Mouse (Mus musculus) splenic B cell, adult 2 months (primary cell): ENCODE results near the gene Gas7.
A peak's percentile ranks its signal among the peaks of the same experiment; 100 is the strongest.

Experiments used
- DNase-seq: peaks from one replicate; pipeline ENCODE4 v3.0.0-alpha.2; 2011; ENCODE audit warnings: low read depth, low spot score
- H3K27me3 ChIP-seq: 2 replicates; pipeline ENCODE4 v1.6.1; 2012; ENCODE audit warnings: mild to moderate bottlenecking, low read length, moderate library complexity, mixed read lengths; ENCODE audit not compliant: control insufficient read depth, poor library complexity, insufficient read depth, severe bottlenecking
- H3K36me3 ChIP-seq: 2 replicates; pipeline ENCODE4 v1.6.1; 2012; ENCODE audit warnings: mild to moderate bottlenecking, low read length, moderate library complexity, mixed read lengths; ENCODE audit not compliant: control insufficient read depth, poor library complexity, insufficient read depth, severe bottlenecking

The Gas7 gene

GRCm38 (mm10) chr11:67588828-67589314 is 133.6 kb downstream of the Gas7 start:
- Histone ChIP-seq H3K27me3 (no peaks in the 10 kb centered on the region), H3K36me3 (no peaks in the 10 kb centered on the region)
- peak; percentile 83 for DNase-seq

- Histone ChIP-seq H3K27me3 (no peaks in the 10 kb centered on the region), H3K36me3 (no peaks in the 10 kb centered on the region)
- no peak for DNase-seq
Measured at GRCm38 (mm10) chr11:67596233-67596632, 141.0 kb downstream of the Gas7 start.

GRCm38 (mm10) chr11:67596856-67597255 is 141.6 kb downstream of the Gas7 start:
- Histone ChIP-seq H3K27me3 (no peaks in the 10 kb centered on the region), H3K36me3 (no peaks in the 10 kb centered on the region)
- no peak for DNase-seq

GRCm38 (mm10) chr11:67597388-67597787 is 142.2 kb downstream of the Gas7 start:
- no peaks in the 10 kb centered on the region for H3K36me3 ChIP-seq
- H3K27me3 ChIP-seq = no peaks in the 10 kb centered on the region
- no peak for DNase-seq

- no peak for DNase-seq
- Histone ChIP-seq H3K36me3 (no peaks in the 10 kb centered on the region), H3K27me3 (no peaks in the 10 kb centered on the region)
Measured at GRCm38 (mm10) chr11:67599141-67599540, 143.9 kb downstream of the Gas7 start.

- DNase-seq = no peak
- Histone ChIP-seq H3K36me3 (no peaks in the 10 kb centered on the region), H3K27me3 (no peaks in the 10 kb centered on the region)
Measured at GRCm38 (mm10) chr11:67600710-67601430, 145.6 kb downstream of the Gas7 start.

- DNase-seq = no peak
- no peaks in the 10 kb centered on the region for H3K27me3 ChIP-seq
- no peaks in the 10 kb centered on the region for H3K36me3 ChIP-seq
Measured at GRCm38 (mm10) chr11:67602711-67603369, 147.6 kb downstream of the Gas7 start.

- no peaks in the 10 kb centered on the region for H3K36me3 ChIP-seq
- no peaks in the 10 kb centered on the region for H3K27me3 ChIP-seq
- peak; percentile 80 for DNase-seq
Measured at GRCm38 (mm10) chr11:67604481-67604880, 149.2 kb downstream of the Gas7 start.

GRCm38 (mm10) chr11:67608114-67608683 is 153.0 kb downstream of the Gas7 start:
- Histone ChIP-seq H3K27me3 (no peaks in the 10 kb centered on the region), H3K36me3 (no peaks in the 10 kb centered on the region)
- DNase-seq = peak; percentile 29

GRCm38 (mm10) chr11:67612158-67612839 is 157.1 kb downstream of the Gas7 start:
- Histone ChIP-seq H3K36me3 (no peaks in the 10 kb centered on the region), H3K27me3 (no peaks in the 10 kb centered on the region)
- no peak for DNase-seq

GRCm38 (mm10) chr11:67616557-67617239 is 161.5 kb downstream of the Gas7 start:
- H3K27me3 ChIP-seq = no peaks in the 10 kb centered on the region
- no peak for DNase-seq
- H3K36me3 ChIP-seq = no peaks in the 10 kb centered on the region

GRCm38 (mm10) chr11:67622340-67622739 is 167.1 kb downstream of the Gas7 start:
- H3K36me3 ChIP-seq = no peaks in the 10 kb centered on the region
- H3K27me3 ChIP-seq = no peaks in the 10 kb centered on the region
- DNase-seq = no peak

GRCm38 (mm10) chr11:67627179-67627578 is 171.9 kb downstream of the Gas7 start:
- Histone ChIP-seq H3K36me3 (no peaks in the 10 kb centered on the region), H3K27me3 (no peaks in the 10 kb centered on the region)
- DNase-seq = no peak

- DNase-seq = no peak
- Histone ChIP-seq H3K27me3 (no peaks in the 10 kb centered on the region), H3K36me3 (no peaks in the 10 kb centered on the region)
Measured at GRCm38 (mm10) chr11:67628522-67628921, 173.3 kb downstream of the Gas7 start.
